Mouse (Mus musculus) hindbrain, postnatal 0 days (tissue): ENCODE measurements around the gene Zfp346. TPM values are rescaled to one million over a fixed set of nuclear protein-coding genes. Genes with fewer than 3 reads are reported as not detected.
A peak's percentile ranks its signal among the peaks of the same experiment; 100 is the strongest.

Source experiments
- ATAC-seq: fragments of 200-750 bp; cut with Nextera tagmentation; 2 replicates; pipeline ENCODE4 v1.8.0; 2017; ENCODE audit warnings: mild to moderate bottlenecking, moderate TSS enrichment, moderate library complexity
- DNase-seq: peaks from one replicate; pipeline ENCODE4 v3.0.0-alpha.2; 2015; ENCODE audit warnings: low spot score
- H3K27ac ChIP-seq: fragments of 300-500 bp; sonication (generic); 2 replicates; pipeline ENCODE4 v1.5.1; 2014; ENCODE audit warnings: mild to moderate bottlenecking
- H3K27me3 ChIP-seq: fragments of 300-500 bp; sonication (generic); 2 replicates; pipeline ENCODE4 v1.6.1; 2014; ENCODE audit warnings: low read length, mixed read lengths; ENCODE audit not compliant: insufficient read depth
- H3K36me3 ChIP-seq: fragments of 300-500 bp; sonication (generic); 2 replicates; pipeline ENCODE4 v1.6.1; 2014; ENCODE audit warnings: low read length, mixed read lengths; ENCODE audit not compliant: insufficient read depth
- H3K4me1 ChIP-seq: fragments of 300-500 bp; sonication (generic); 2 replicates; pipeline ENCODE4 v1.6.1; 2014; ENCODE audit warnings: antibody characterized with exemption, low read length, mixed read lengths; ENCODE audit not compliant: insufficient read depth
- H3K4me2 ChIP-seq: fragments of 300-500 bp; sonication (generic); 2 replicates; pipeline ENCODE4 v1.6.1; 2014; ENCODE audit warnings: low read depth, mild to moderate bottlenecking, low read length, moderate library complexity, mixed read lengths
- H3K4me3 ChIP-seq: fragments of 300-500 bp; sonication (generic); 2 replicates; pipeline ENCODE4 v1.5.1; 2014; ENCODE audit warnings: low read length
- H3K9ac ChIP-seq: fragments of 300-500 bp; sonication (generic); replicated peaks from 2 replicates; pipeline ENCODE4 v1.6.1; 2014; ENCODE audit warnings: mild to moderate bottlenecking, low read length, moderate library complexity, mixed read lengths
- H3K9me3 ChIP-seq: fragments of 300-500 bp; sonication (generic); 2 replicates; pipeline ENCODE4 v1.6.1; 2016; ENCODE audit warnings: low read length, mixed read lengths
- CTCF ChIP-seq: IDR thresholded peaks from 2 replicates; pipeline ENCODE4 v1.5.1; 2016; ENCODE audit warnings: antibody characterized with exemption, control low read depth, low read depth
- WGBS: fragments of 180-500 bp; shearing (Covaris S2); extraction: QIAGEN DNeasy Blood & Tissue Kit; methylation state at CpG from one replicate; pipeline ENCODE4 v1.1.7; 2014; 5-methylcytosine and 5-hydroxymethylcytosine counted together
- polyA plus RNA-seq: library from polyadenylated mRNA; unstranded; fragments of >200 nt; fragmentation: Nextera tagmentation; extraction: Ambion mirVana; gene quantifications from 2 replicates; pipeline ENCODE4 v1.2.1, GENCODE M21; 2015
- total RNA-seq: library from RNA; depleted of rRNA; stranded (reverse); fragments of >200 nt; gene quantifications from 2 replicates; pipeline ENCODE4 v1.2.3, GENCODE M21; 2014

Zfp346 gene
- total and polyA plus RNA-seq, 2 experiments from 2014 or later = 22.3 to 33.7 TPM

- Histone ChIP-seq H3K4me3 (no peak overlapping the region), H3K27ac (no peak overlapping the region), H3K4me1 (no peaks in the 10 kb centered on the region), H3K27me3 (no peaks in the 10 kb centered on the region), H3K9me3 (no peaks in the 10 kb centered on the region), H3K9ac (no peak overlapping the region), H3K4me2 (no peak overlapping the region), H3K36me3 (no peaks in the 10 kb centered on the region)
- DNase-seq (no peak), ATAC-seq (no peak)
- no peak for TF ChIP-seq CTCF
- WGBS = 54% methylated on average over 2 of the region's 2 CpGs
Observed at GRCm38 (mm10) chr13:55140271-55140670, 35.2 kb downstream of the Zfp346 start.

- peak; percentile 47; the same call in 1 of the 2 replicates for ATAC-seq
- DNase-seq = no peak
- 0 out of 2 replicates have a peak, but pooled peaks cover 9% of the 10 kb centered on the region for H3K4me1 ChIP-seq
Observed at GRCm38 (mm10) chr13:55152621-55153415, 47.7 kb downstream of the Zfp346 start, which contains the start of gene Fgfr4. Fgfr4 (plus strand) TSS chr13:55152640.

GRCm38 (mm10) chr13:55153951-55154350 lies 48.8 kb downstream of the Zfp346 start:
- Histone ChIP-seq H3K9ac (no peak overlapping the region), H3K27ac (no peak overlapping the region), H3K4me1 (0 out of 2 replicates have a peak, but pooled peaks cover 9% of the 10 kb centered on the region), H3K4me2 (no peak overlapping the region), H3K27me3 (no peaks in the 10 kb centered on the region), H3K36me3 (no peaks in the 10 kb centered on the region), H3K4me3 (no peak overlapping the region), H3K9me3 (no peaks in the 10 kb centered on the region)
- no peak for TF ChIP-seq CTCF
- WGBS = 80% methylated on average over 5 of the region's 5 CpGs
- ATAC-seq (no peak), DNase-seq (no peak)

More at GRCm38 (mm10) chr13:55152621-55153415, 47.7 kb downstream of the Zfp346 start, which contains the start of gene Fgfr4:
- Histone ChIP-seq H3K9me3 (no peaks in the 10 kb centered on the region), H3K4me3 (peak within 1 kb of the TSS; percentile 50), H3K4me2 (peak within 1 kb of the TSS; percentile 93), H3K36me3 (no peaks in the 10 kb centered on the region), H3K27me3 (no peaks in the 10 kb centered on the region), H3K9ac (peak within 1 kb of the TSS; percentile 44), H3K27ac (no peak within 1 kb of the TSS)
- WGBS = 3% methylated on average over 66 of the region's 68 CpGs
- no peak for TF ChIP-seq CTCF

- H3K27ac ChIP-seq = no peak overlapping the region
- ATAC-seq = no peak
Observed at GRCm38 (mm10) chr13:55162365-55162764, 57.3 kb downstream of the Zfp346 start.

GRCm38 (mm10) chr13:55163553-55163952 lies 58.4 kb downstream of the Zfp346 start:
- DNase-seq (no peak), ATAC-seq (no peak)
- Histone ChIP-seq H3K4me3 (no peak overlapping the region), H3K27ac (no peak overlapping the region), H3K36me3 (no peaks in the 10 kb centered on the region), H3K9me3 (no peaks in the 10 kb centered on the region), H3K9ac (no peak overlapping the region), H3K27me3 (no peaks in the 10 kb centered on the region), H3K4me2 (no peak overlapping the region), H3K4me1 (0 out of 2 replicates have a peak, but pooled peaks cover 2% of the 10 kb centered on the region)
- 57% methylated on average over 5 of the region's 5 CpGs for WGBS
- TF ChIP-seq CTCF = no peak

More at GRCm38 (mm10) chr13:55162365-55162764, 57.3 kb downstream of the Zfp346 start:
- no peaks in the 10 kb centered on the region for H3K27me3 ChIP-seq
- H3K4me2 ChIP-seq = no peak overlapping the region
- WGBS = 71% methylated on average over 7 of the region's 7 CpGs
- no peak overlapping the region for H3K4me3 ChIP-seq
- H3K9ac ChIP-seq = no peak overlapping the region
- H3K9me3 ChIP-seq = no peaks in the 10 kb centered on the region
- DNase-seq = no peak
- no peak for TF ChIP-seq CTCF
- no peaks in the 10 kb centered on the region for H3K4me1 ChIP-seq
- H3K36me3 ChIP-seq = no peaks in the 10 kb centered on the region

- no peak for DNase-seq
- ATAC-seq = no peak
Observed at GRCm38 (mm10) chr13:55165831-55166339, 60.8 kb downstream of the Zfp346 start.

More at GRCm38 (mm10) chr13:55165831-55166339, 60.8 kb downstream of the Zfp346 start:
- Histone ChIP-seq H3K27ac (no peak overlapping the region), H3K9ac (no peak overlapping the region), H3K4me3 (no peak overlapping the region), H3K4me1 (peaks cover 7% of the 10 kb centered on the region; the same call in 1 of the 2 replicates), H3K36me3 (no peaks in the 10 kb centered on the region), H3K27me3 (no peaks in the 10 kb centered on the region), H3K9me3 (no peaks in the 10 kb centered on the region), H3K4me2 (no peak overlapping the region)
- WGBS = 81% methylated on average over 16 of the region's 16 CpGs
- TF ChIP-seq CTCF = no peak
